Mouse (Mus musculus): Measurements from ENCODE around the gene Ablim2.

The Ablim2 gene

GRCm38 (mm10) chr5:35770246-35770645 lies 12.6 kb downstream of the Ablim2 start:
- DNase-seq (ENCODE audit: low read depth), result no peak

GRCm38 (mm10) chr5:35770891-35771663 lies 13.4 kb downstream of the Ablim2 start:
- DNase-seq (ENCODE audit: low read depth), result no peak

- DNase-seq (ENCODE audit: low read depth), result no peak
Observed at GRCm38 (mm10) chr5:35773274-35774136, 15.8 kb downstream of the Ablim2 start.

GRCm38 (mm10) chr5:35774137-35774424 lies 16.4 kb downstream of the Ablim2 start:
- no peak for DNase-seq (ENCODE audit: low read depth)

GRCm38 (mm10) chr5:35781116-35781515 lies 23.4 kb downstream of the Ablim2 start:
- DNase-seq (ENCODE audit: low read depth), result no peak

GRCm38 (mm10) chr5:35782648-35783180 lies 25.0 kb downstream of the Ablim2 start:
- no peak for DNase-seq (ENCODE audit: low read depth)

- no peak for DNase-seq (ENCODE audit: low read depth)
Observed at GRCm38 (mm10) chr5:35785853-35786252, 28.2 kb downstream of the Ablim2 start.

GRCm38 (mm10) chr5:35787847-35788246 lies 30.2 kb downstream of the Ablim2 start:
- DNase-seq (ENCODE audit: low read depth), result no peak

- DNase-seq (ENCODE audit: low read depth), result no peak
Observed at GRCm38 (mm10) chr5:35788719-35789118, 31.0 kb downstream of the Ablim2 start.

GRCm38 (mm10) chr5:35789697-35790096 lies 32.0 kb downstream of the Ablim2 start:
- DNase-seq (ENCODE audit: low read depth), result no peak

- DNase-seq (ENCODE audit: low read depth), result no peak
Observed at GRCm38 (mm10) chr5:35790387-35791065, 32.8 kb downstream of the Ablim2 start.

- no peak for DNase-seq (ENCODE audit: low read depth)
Observed at GRCm38 (mm10) chr5:35793971-35794370, 36.3 kb downstream of the Ablim2 start.

GRCm38 (mm10) chr5:35794942-35795341 lies 37.3 kb downstream of the Ablim2 start:
- no peak for DNase-seq (ENCODE audit: low read depth)

- DNase-seq (ENCODE audit: low read depth), result peak; percentile 14
Observed at GRCm38 (mm10) chr5:35795481-35796048, 37.9 kb downstream of the Ablim2 start.

- no peak for DNase-seq (ENCODE audit: low read depth)
Observed at GRCm38 (mm10) chr5:35796136-35796535, 38.5 kb downstream of the Ablim2 start.

GRCm38 (mm10) chr5:35799090-35799489 lies 41.4 kb downstream of the Ablim2 start:
- DNase-seq (ENCODE audit: low read depth), result no peak

- DNase-seq (ENCODE audit: low read depth), result no peak
Observed at GRCm38 (mm10) chr5:35803416-35803815, 45.7 kb downstream of the Ablim2 start.

GRCm38 (mm10) chr5:35804685-35805084 lies 47.0 kb downstream of the Ablim2 start:
- no peak for DNase-seq (ENCODE audit: low read depth)

GRCm38 (mm10) chr5:35805209-35805608 lies 47.5 kb downstream of the Ablim2 start:
- DNase-seq (ENCODE audit: low read depth), result no peak

- no peak for DNase-seq (ENCODE audit: low read depth)
Observed at GRCm38 (mm10) chr5:35807018-35807417, 49.3 kb downstream of the Ablim2 start.

- no peak for DNase-seq (ENCODE audit: low read depth)
Observed at GRCm38 (mm10) chr5:35810526-35810925, 52.8 kb downstream of the Ablim2 start.

GRCm38 (mm10) chr5:35811639-35812295 lies 54.1 kb downstream of the Ablim2 start:
- no peak for DNase-seq (ENCODE audit: low read depth)

All from c-Kit-positive CD71-positive TER-119-negative erythroid progenitor cells, embryonic 14.5 days (primary cell).